17 mouse cellular contexts compared by ENCODE assay signal in genomic region chr1:43349966-43350365, GRCm38 (mm10).
DNase-seq lines count a peak whose midpoint lies in the region; ATAC-seq and TF ChIP-seq lines count a peak whose summit lies in the region.
"Had no signal": no experiment of that assay in that cellular context is flagged by ENCODE, and none has a peak within 500 bp of the region (broad histone marks: within the 10 kb centered on the region; RNA-seq: fewer than 3 reads in every experiment).

No protein-coding gene starts in this region.

- DNase-seq in frontal cortex, postnatal 36 days (ENCODE audit: low spot score in 2 of 2) = no peak
- DNase-seq in retina, postnatal 1 day = peak; percentile 58
- no peak for DNase-seq in retina, embryonic 14.5 days (ENCODE audit: low spot score)
- DNase-seq in brain, embryonic 14.5 days (ENCODE audit: low read depth) = peak; percentile 22
- DNase-seq in thymus, postnatal 25 days = peak; percentile 11
- DNase-seq in layer of hippocampus, adult 9-10 months (ENCODE audit: low spot score) = no peak
- DNase-seq: adrenal gland, adult 8-10 months; adrenal gland, postnatal 36 days; B cell, adult 2 months; cerebellum, adult 11 months; cerebellum, adult 8-10 months; cerebellum, postnatal 14 days; embryo, embryonic 11 days; gastrocnemius, postnatal 25 days had no signal

- no peak for TF ChIP-seq CTCF in brain, embryonic 14.5 days (IDR thresholded peaks at IDR 0.05; ENCODE audit: borderline replicate concordance, extremely low read depth, insufficient read depth, insufficient read length)

- no peak for TF ChIP-seq POLR2A in brain, embryonic 14.5 days (IDR thresholded peaks at IDR 0.05; ENCODE audit: borderline replicate concordance, extremely low read depth, insufficient read depth, insufficient read length, poor library complexity, severe bottlenecking)

- ATAC-seq in frontal cortex, adult (ENCODE audit: low TSS enrichment) = peak; percentile 67
- ATAC-seq: CD4-positive, CD25-positive, alpha-beta regulatory T cell, adult 4 months; forebrain, embryonic 15.5 days had no signal

Comparison
In these comparisons a context has a peak if more than half of its experiments do, and no peak if none do; other contexts are left out.
1. DNase-seq: peak in retina, postnatal 1 day (single experiment), brain, embryonic 14.5 days (single experiment) and thymus, postnatal 25 days (single experiment); none in frontal cortex, postnatal 36 days (0 of 2), retina, embryonic 14.5 days (single experiment) and layer of hippocampus, adult 9-10 months (single experiment).